Mouse (Mus musculus) liver, embryonic 14.5 days (tissue): ENCODE data around the gene Mtap.

Experiments used
- CTCF ChIP-seq: IDR thresholded peaks from 2 replicates; pipeline ENCODE4 v1.5.1; 2016; ENCODE audit warnings: antibody characterized with exemption, low read depth, control low read depth
- EP300 ChIP-seq: IDR thresholded peaks from 2 replicates; pipeline ENCODE4 v1.6.1; 2016; ENCODE audit warnings: antibody characterized with exemption, low read depth

DNA sequence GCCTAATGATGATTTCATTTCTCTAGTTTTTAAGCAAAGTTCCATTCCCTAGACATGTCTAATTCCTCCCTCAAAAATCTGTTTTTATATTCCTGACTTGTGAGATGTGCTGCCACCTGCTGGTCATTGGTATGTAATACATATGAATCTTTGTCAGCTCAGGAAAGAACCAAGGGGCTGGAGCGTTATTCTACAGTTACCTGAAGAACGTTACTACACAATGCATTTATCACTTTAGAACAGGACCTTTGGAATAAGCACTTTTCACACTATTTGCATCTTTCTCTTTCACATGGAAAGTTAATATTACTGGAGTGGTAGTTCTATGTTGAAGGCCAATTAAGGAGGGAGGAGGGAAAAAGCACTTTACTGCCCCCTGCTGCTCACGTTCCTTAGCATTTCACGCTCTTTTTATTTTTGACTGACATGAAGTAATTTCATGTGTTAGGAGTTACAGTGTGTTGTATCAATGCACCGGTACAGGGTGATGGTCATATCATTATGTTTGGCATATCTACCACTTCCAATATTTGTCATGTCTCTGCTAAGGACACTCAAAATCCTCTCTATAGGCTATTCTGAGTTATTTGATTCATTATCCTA lies 7.5 kb upstream of the Mtap start:
- TF ChIP-seq CTCF (peak; percentile 66), EP300 (no peak)
